Mouse (Mus musculus): ENCODE measurements around the gene Eya3. TPM values are rescaled to one million over a fixed set of nuclear protein-coding genes. Genes with fewer than 3 reads are reported as not detected.

Eya3 gene
- 25.0 and 26.4 TPM in 2 replicates for polyA plus RNA-seq (2012; rRNA removed; ENCODE audit: low replicate concordance)

DNA sequence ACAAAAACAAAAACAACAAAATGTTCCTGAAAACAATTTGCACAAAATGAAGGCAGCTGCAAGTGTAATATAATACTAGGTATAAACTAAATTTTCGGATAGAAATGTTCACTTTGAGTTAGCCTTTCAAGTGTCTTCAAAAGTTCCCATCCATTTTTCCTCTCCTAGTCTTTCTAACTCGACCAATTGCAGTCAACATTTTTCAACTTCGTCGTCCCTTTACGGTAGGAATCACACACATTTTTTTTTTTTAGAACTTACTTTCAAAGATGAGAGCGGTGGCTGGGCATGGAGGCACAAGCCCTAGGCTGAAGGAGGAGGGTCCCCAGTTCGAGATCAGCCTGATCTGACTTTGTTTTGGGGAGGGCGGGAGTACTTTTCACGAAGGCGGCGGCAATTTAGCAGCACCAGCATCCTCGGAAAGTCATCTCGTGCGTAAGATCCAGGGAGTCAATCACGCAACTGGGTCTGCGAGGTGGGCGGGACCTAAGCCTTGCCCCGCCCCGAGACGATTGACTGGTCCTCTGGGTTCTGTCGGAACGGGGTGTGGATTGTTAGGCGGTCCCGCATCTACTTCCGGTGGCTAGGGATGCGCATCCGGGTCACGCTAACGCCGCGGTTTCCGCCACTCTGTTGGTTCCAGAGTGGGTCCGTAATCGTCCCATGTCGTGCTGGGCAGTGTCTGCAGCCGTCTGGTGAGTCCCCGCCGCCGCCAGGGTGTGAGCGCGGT lies at the start of gene Eya3:
Eya3 (plus strand) TSS at position 527 of the 730 bp plus-strand sequence.

DNA sequence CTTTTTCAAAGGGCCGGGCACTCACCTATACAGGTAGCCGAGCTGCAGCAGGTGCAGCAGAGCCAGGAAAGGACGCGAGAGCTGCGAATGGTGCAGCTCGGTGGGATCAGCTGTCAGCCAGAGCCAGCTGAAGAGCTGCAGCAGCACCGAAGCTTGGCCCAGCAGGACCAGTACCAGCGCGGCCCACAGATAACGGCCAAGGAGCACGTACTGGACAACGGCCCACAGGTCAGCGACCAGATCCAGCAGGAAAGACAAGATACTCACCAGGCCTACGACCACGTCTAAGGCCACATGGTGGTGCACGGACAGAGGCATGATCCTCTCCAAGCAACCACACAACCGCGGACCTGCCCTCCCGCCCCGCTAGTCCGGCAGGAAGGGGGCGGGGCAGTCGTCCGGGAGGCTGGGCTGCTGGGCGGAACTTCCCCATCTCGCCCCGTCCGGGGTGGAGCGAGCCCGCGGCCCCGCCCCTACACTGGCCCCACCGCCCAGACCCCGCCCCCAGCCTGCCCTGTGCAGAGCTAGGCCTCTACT lies 93.4 kb downstream of the Eya3 start, which contains the start of gene Xkr8:
Xkr8 (minus strand) TSS at position 399 of the 537 bp plus-strand sequence.

DNA sequence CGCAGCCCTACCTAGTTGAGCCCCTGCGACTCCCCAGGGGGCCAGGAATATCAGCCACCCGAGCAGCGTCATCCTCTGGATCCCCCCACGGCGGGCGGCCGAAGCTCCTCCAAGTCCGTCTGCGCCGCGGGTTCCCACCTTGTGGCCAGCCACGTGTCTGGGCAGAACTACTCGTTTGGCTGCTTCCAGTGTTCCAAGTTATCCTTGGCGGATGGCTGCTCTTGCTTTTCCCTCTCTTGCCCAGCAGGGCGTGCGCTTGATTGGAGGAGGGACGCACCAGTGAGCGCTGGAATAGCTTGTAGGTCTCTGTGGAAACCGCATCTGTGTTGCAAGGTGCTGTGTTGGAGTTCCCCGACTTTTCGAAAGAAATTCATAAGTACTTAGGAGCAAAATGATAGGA lies 118.2 kb downstream of the Eya3 start, which contains the start of gene Smpdl3b:
Smpdl3b (minus strand) TSS at position 279 of the 400 bp plus-strand sequence.

GRCm38 (mm10) chr4:132767914-132768876 lies 129.4 kb downstream of the Eya3 start, which contains the start of gene Rpa2:
Gene Rpa2, plus strand, starts transcription at chr4:132768332.

Other genes with a start within 250 kb of the Eya3 start
- 7.3 and 10.0 TPM in 2 replicates for gene Phactr4, start 216.5 kb upstream of the Eya3 start, polyA plus RNA-seq (2012; rRNA removed; ENCODE audit: low replicate concordance)
- gene Med18, start 175.1 kb upstream of the Eya3 start, polyA plus RNA-seq (2012; rRNA removed; ENCODE audit: low replicate concordance): 3.6 and 4.6 TPM in 2 replicates
- gene Sesn2, start 128.5 kb upstream of the Eya3 start, polyA plus RNA-seq (2012; rRNA removed; ENCODE audit: low replicate concordance): 10.7 and 29.6 TPM in 2 replicates
- 40.2 and 97.8 TPM in 2 replicates for gene Atpif1, start 105.3 kb upstream of the Eya3 start, polyA plus RNA-seq (2012; rRNA removed; ENCODE audit: low replicate concordance)
- 25.4 and 34.4 TPM in 2 replicates for gene Dnajc8, start 103.4 kb upstream of the Eya3 start, polyA plus RNA-seq (2012; rRNA removed; ENCODE audit: low replicate concordance)
- gene Ptafr, start 74.9 kb upstream of the Eya3 start, polyA plus RNA-seq (2012; rRNA removed; ENCODE audit: low replicate concordance): 19.0 and 23.0 TPM in 2 replicates
- 17.6 and 18.8 TPM in 2 replicates for gene Xkr8, start 93.6 kb downstream of the Eya3 start, polyA plus RNA-seq (2012; rRNA removed; ENCODE audit: low replicate concordance)
- gene Smpdl3b, start 118.3 kb downstream of the Eya3 start, polyA plus RNA-seq (2012; rRNA removed; ENCODE audit: low replicate concordance): 5.0 and 6.0 TPM in 2 replicates
- gene Rpa2, start 129.3 kb downstream of the Eya3 start, polyA plus RNA-seq (2012; rRNA removed; ENCODE audit: low replicate concordance): 13.3 and 24.5 TPM in 2 replicates
- 14.1 and 17.0 TPM in 2 replicates for gene Themis2, start 157.4 kb downstream of the Eya3 start, polyA plus RNA-seq (2012; rRNA removed; ENCODE audit: low replicate concordance)
- gene Ppp1r8, start 204.2 kb downstream of the Eya3 start, polyA plus RNA-seq (2012; rRNA removed; ENCODE audit: low replicate concordance): 28.5 and 46.9 TPM in 2 replicates
- 25.8 and 40.7 TPM in 2 replicates for gene Stx12, start 245.5 kb downstream of the Eya3 start, polyA plus RNA-seq (2012; rRNA removed; ENCODE audit: low replicate concordance)